Mouse (Mus musculus) R1 (cell line): ENCODE measurements around the gene Olfr237-ps1.
"Not testable (repeated sequence)": the region's sequence is repeated elsewhere in the genome, so short reads cannot be mapped to it uniquely, and the experiment has no call there.

Source experiments
- DNase-seq: peaks from one replicate; pipeline ENCODE4 v3.0.0-alpha.2; 2018; ENCODE audit warnings: low read depth, low spot score

Olfr237-ps1 gene

GRCm38 (mm10) chr6:43146267-43146666 is at the start of gene Olfr237-ps1:
Gene Olfr237-ps1 (plus strand): TSS chr6:43146567.
- DNase-seq, result not testable (repeated sequence)

GRCm38 (mm10) chr6:43106069-43106468 is 40.3 kb upstream of the Olfr237-ps1 start, which contains the start of gene Olfr441:
Gene Olfr441 (plus strand): TSS chr6:43106369.
- not testable (repeated sequence) for DNase-seq

GRCm38 (mm10) chr6:43159502-43159901 is 13.1 kb downstream of the Olfr237-ps1 start:
- DNase-seq, result no peak

GRCm38 (mm10) chr6:43162982-43163381 is 16.6 kb downstream of the Olfr237-ps1 start, which contains the start of gene Olfr437:
Gene Olfr437 (plus strand): TSS chr6:43163282.
- DNase-seq, result no peak

- no peak for DNase-seq
Measured at GRCm38 (mm10) chr6:43167246-43167645, 20.9 kb downstream of the Olfr237-ps1 start.

GRCm38 (mm10) chr6:43171840-43172239 is 25.5 kb downstream of the Olfr237-ps1 start, which contains the start of gene Olfr13:
Gene Olfr13 (plus strand): TSS chr6:43172140.
- DNase-seq, result no peak

GRCm38 (mm10) chr6:43178129-43178528 is 31.8 kb downstream of the Olfr237-ps1 start:
- no peak for DNase-seq

GRCm38 (mm10) chr6:43178584-43179501 is 32.5 kb downstream of the Olfr237-ps1 start:
- DNase-seq, result no peak

- no peak for DNase-seq
Measured at GRCm38 (mm10) chr6:43190986-43191385, 44.6 kb downstream of the Olfr237-ps1 start.

- no peak for DNase-seq
Measured at GRCm38 (mm10) chr6:43196781-43197180, 50.4 kb downstream of the Olfr237-ps1 start, which contains the start of gene Olfr435. Gene Olfr435 (plus strand): TSS chr6:43197146.

- DNase-seq, result no peak
Measured at GRCm38 (mm10) chr6:43198094-43198493, 51.7 kb downstream of the Olfr237-ps1 start.

- DNase-seq, result no peak
Measured at GRCm38 (mm10) chr6:43202786-43203185, 56.4 kb downstream of the Olfr237-ps1 start.

- peak; percentile 72 for DNase-seq
Measured at GRCm38 (mm10) chr6:43205355-43205754, 59.0 kb downstream of the Olfr237-ps1 start.
